Mouse (Mus musculus): Measurements from ENCODE around the gene Slfn3. TPM values are rescaled to one million over a fixed set of nuclear protein-coding genes. Genes with fewer than 3 reads are reported as not detected.
"Not testable (repeated sequence)": the region's sequence is repeated elsewhere in the genome, so short reads cannot be mapped to it uniquely, and the experiment has no call there.

Slfn3 gene
- polyA plus RNA-seq, 1 experiment from 2014 or later = 1.3 TPM

DNA sequence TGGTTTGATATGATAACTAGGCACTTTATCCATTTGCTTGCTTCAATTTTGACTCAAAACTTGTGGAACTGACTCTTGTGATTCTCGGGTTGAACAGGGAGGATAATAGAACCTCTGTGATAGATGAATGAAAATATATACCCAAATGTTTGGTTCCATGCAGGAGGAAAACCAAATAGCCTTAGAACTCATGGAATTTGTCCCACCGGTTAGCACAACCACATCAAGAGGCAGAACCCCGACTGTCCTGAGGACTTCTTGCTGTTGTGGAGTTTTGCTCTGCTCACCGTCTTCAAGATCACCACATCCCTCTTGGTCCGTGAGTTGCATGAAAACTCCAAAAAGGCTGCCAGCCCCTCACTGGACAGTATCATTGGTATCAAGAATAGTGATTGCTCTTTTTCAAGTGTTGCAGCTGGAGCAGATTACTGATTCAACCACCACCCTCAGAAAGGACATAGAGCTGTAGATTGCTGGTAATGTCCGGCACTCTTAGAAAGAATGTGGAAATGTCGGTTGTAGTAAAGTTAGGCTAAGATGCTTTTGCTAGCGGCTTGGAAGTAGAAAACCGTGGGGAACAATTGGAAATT, 34.3 kb downstream of the Slfn3 start:
- ATAC-seq (ENCODE audit: insufficient number of reproducible peaks, insufficient read depth, low FRiP score, low TSS enrichment, low read depth) = no peak
- no peaks in the 10 kb centered on the region for H3K9me3 ChIP-seq
- H3K4me2 ChIP-seq = no peak overlapping the region
- no peaks in the 10 kb centered on the region for H3K4me1 ChIP-seq
- no peak overlapping the region for H3K4me3 ChIP-seq
- 0 out of 2 replicates have a peak, but pooled peaks cover 6% of the 10 kb centered on the region for H3K27me3 ChIP-seq
- no peaks in the 10 kb centered on the region for H3K36me3 ChIP-seq
- H3K27ac ChIP-seq = no peak overlapping the region
- H3K9ac ChIP-seq = no peak overlapping the region
- WGBS = 84% methylated on average over 9 of the region's 9 CpGs

DNA sequence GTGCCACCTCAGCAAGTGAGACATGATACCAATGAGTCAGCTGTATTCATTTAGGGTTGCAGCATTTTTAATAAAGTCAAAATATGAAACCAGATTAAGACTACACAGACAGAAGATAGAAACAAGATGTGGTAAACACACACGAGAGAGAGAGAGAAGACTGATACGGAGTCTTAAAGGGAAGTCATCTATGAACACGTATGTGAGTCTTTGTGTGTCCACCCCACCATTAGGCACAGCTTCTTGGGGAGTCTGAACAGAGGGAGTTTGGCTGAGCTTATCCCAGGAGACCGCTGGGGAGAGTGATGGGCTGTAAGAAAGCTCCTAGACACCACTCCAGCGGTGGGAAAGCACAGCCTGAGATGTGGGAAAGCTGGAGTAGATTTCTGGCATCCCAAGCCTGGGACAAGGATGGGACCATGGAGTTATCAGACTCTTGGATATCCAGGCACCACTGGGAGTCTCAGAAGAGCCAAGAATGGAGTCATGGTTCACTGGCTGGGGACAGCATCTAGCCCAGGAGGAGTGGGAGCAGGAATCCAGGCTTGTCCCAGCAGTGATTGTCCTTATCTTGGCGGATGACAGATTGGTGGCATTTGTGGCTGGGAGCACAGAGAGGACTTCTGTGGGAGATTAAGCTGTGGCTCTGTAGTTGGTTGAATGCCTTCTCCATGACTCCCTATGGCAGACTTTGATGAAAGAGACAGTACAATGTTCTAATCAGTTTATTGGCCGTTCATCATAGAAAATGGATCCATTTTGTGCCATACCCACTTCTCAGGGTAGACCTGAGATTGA, 37.0 kb downstream of the Slfn3 start:
- WGBS = 76% methylated on average over 7 of the region's 7 CpGs
- ATAC-seq (ENCODE audit: insufficient number of reproducible peaks, insufficient read depth, low FRiP score, low TSS enrichment, low read depth) = no peak
- H3K36me3 ChIP-seq = no peaks in the 10 kb centered on the region
- no peak overlapping the region for H3K4me3 ChIP-seq
- H3K4me1 ChIP-seq = no peaks in the 10 kb centered on the region
- 0 out of 2 replicates have a peak, but pooled peaks cover 6% of the 10 kb centered on the region for H3K27me3 ChIP-seq
- H3K27ac ChIP-seq = no peak overlapping the region
- H3K9ac ChIP-seq = no peak overlapping the region
- no peaks in the 10 kb centered on the region for H3K9me3 ChIP-seq
- no peak overlapping the region for H3K4me2 ChIP-seq

DNA sequence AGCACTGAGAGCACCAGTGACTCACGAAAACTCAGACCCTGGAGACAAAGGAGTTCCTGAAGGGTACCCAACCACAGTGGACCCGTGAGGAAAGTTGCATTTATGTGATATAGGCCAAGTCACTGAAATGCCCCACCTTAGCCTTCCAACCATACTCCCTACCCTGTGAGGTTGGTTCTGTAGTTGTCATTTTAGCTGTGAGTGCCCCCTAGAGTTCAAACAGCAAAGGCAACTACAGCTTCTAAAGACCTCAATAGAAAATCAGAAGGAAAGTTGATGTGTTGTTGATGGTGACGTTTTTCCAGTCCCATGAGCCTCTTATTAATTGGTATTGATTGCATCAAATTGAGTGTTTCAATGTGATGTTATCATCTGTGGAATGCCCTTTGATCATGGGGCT, 39.8 kb downstream of the Slfn3 start:
- Histone ChIP-seq H3K36me3 (no peaks in the 10 kb centered on the region), H3K27ac (no peak overlapping the region), H3K4me3 (no peak overlapping the region), H3K9me3 (no peaks in the 10 kb centered on the region), H3K4me1 (no peaks in the 10 kb centered on the region), H3K4me2 (no peak overlapping the region), H3K27me3 (0 out of 2 replicates have a peak, but pooled peaks cover 6% of the 10 kb centered on the region), H3K9ac (no peak overlapping the region)
- WGBS = 66% methylated on average over 3 of the region's 3 CpGs
- ATAC-seq (ENCODE audit: insufficient number of reproducible peaks, insufficient read depth, low FRiP score, low TSS enrichment, low read depth) = no peak

DNA sequence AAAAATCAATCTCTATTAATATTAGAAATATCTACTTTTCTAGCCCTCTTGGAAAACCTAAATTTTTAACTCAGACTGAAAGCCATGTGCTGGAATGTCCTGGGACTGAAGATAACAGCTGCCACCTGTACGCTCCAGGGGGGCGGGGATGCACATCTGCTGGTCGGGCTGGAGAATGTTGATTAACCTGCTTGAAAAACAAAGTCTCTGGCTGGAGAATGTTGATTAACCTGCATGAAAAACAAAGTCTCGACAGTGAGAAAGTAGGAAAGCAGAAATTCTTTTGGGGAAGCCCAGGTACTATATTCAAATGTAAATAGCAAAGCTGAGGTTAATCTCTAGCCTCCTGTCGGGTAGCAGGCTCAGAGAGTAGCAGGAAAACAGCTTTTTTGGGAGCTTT, 42.5 kb downstream of the Slfn3 start:
- not testable (repeated sequence) for H3K4me2 ChIP-seq; H3K4me3 ChIP-seq; H3K36me3 ChIP-seq; H3K9me3 ChIP-seq; H3K9ac ChIP-seq; ATAC-seq (ENCODE audit: insufficient number of reproducible peaks, insufficient read depth, low FRiP score, low TSS enrichment, low read depth); H3K27me3 ChIP-seq; H3K27ac ChIP-seq; H3K4me1 ChIP-seq
- 32% methylated on average over 5 of the region's 5 CpGs for WGBS

DNA sequence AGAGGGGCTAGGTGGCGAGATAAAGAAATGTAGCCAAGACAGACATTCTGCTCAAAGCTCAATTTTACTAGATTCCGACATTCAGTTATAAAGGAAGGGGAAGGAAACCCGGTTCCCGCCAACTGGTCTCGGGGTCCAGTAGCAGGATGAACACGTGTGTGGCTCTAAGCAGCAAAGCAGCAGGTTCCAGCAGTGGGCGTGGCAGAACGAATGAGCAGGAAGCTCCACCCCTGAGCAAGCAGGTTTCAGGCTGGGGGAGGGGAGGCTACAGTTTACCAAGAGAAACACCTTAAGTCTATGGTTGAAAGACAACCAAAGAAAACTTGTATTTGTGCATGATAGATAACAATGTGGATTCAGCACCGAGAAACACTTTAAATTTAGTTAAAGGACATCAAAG, 46.3 kb downstream of the Slfn3 start:
- WGBS = 81% methylated on average over 9 of the region's 9 CpGs
- H3K9ac ChIP-seq; H3K4me1 ChIP-seq; H3K4me3 ChIP-seq; H3K27ac ChIP-seq; H3K27me3 ChIP-seq; ATAC-seq (ENCODE audit: insufficient number of reproducible peaks, insufficient read depth, low FRiP score, low TSS enrichment, low read depth); H3K36me3 ChIP-seq; H3K9me3 ChIP-seq; H3K4me2 ChIP-seq: not testable (repeated sequence)

DNA sequence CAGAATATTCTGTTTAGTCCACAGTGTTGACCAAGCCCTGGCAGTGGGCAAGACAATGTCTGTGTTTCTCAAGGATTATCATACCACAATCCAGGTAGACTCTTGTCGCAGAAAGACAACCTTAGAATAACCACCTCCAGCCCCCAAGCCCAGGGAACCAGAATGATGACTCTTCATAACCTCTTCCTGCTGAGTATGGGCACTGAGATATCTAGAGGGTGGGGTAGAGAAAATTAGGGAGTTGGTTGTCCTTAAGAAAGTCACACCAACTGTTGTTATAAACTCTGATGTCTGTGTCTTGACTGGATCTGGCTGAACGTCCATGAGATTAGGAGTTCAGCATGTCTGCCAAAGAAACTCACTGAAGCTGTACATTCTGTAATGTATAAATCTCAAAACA, 47.3 kb downstream of the Slfn3 start:
- Histone ChIP-seq H3K4me3 (no peak overlapping the region), H3K9ac (no peak overlapping the region), H3K4me2 (no peak overlapping the region), H3K9me3 (no peaks in the 10 kb centered on the region), H3K4me1 (no peaks in the 10 kb centered on the region), H3K36me3 (no peaks in the 10 kb centered on the region), H3K27ac (no peak overlapping the region), H3K27me3 (no peaks in the 10 kb centered on the region)
- no peak for ATAC-seq (ENCODE audit: insufficient number of reproducible peaks, insufficient read depth, low FRiP score, low TSS enrichment, low read depth)
- 89% methylated on average over 2 of the region's 2 CpGs for WGBS

DNA sequence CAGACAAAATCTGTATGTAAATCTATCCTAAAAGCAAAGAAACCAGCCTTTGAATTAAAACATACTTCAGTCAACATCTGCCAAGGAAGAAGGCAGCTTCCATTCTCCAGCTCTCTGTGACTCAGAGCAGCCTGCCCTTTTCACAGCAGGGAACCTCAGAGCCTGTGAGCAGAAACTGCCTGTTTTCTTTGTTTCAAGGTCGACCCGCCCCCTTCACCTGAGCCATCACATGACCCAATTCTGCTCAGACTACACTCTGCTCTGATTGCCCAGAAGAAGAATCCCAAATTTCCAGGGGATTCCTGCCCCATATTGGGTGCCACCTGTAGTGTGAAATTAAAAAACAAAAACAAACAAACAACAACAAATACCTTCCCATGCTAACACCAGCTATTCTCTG, 48.7 kb downstream of the Slfn3 start:
- no peak for ATAC-seq (ENCODE audit: insufficient number of reproducible peaks, insufficient read depth, low FRiP score, low TSS enrichment, low read depth)
- 15% methylated on average over 2 of the region's 2 CpGs for WGBS
- Histone ChIP-seq H3K36me3 (no peaks in the 10 kb centered on the region), H3K9ac (no peak overlapping the region), H3K27me3 (no peaks in the 10 kb centered on the region), H3K4me3 (no peak overlapping the region), H3K27ac (no peak overlapping the region), H3K9me3 (no peaks in the 10 kb centered on the region), H3K4me1 (no peaks in the 10 kb centered on the region), H3K4me2 (no peak overlapping the region)

DNA sequence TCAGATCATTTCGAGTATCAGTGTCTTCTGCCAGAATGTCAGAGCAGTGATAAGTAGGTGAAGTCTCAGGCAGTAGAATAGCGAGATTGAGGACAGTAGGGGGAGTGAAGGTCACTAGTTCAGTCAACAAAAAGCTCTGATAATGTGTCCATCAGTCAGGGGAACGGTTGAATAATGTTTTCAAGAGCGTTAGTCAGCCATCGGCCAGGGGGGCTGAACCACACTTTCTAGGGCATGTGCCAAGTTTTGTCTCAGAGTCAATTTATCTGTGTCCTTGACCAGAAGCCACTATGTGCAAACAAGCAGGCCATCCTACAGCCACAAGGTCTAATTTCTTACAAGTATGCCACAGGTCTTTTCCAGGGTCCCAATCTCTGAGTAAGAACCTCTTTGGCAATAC, 66.1 kb downstream of the Slfn3 start:
- not testable (repeated sequence) for H3K9ac ChIP-seq; H3K9me3 ChIP-seq; H3K27me3 ChIP-seq; H3K36me3 ChIP-seq; ATAC-seq (ENCODE audit: insufficient number of reproducible peaks, insufficient read depth, low FRiP score, low TSS enrichment, low read depth); H3K4me3 ChIP-seq; H3K4me2 ChIP-seq; H3K4me1 ChIP-seq; H3K27ac ChIP-seq
- 71% methylated on average over 5 of the region's 5 CpGs for WGBS

DNA sequence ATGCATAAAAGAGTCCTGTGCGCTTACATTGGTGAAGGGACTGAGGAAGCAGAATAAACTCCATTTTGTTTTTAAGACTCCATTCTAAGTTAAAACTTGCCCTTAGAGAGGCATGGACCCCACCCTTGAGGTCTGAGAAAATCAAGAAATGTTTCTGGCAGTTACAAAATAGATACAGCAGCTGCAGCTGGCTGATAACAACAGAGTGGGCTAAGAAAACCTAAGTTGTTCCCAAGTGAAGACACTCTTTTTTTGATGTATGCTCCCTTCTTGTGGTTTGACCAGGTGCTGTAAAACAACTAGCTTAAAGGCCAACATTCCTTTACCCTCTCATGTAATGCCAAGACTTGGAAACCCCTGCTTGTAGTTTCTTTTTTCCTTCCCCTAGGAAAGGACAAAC, 71.5 kb downstream of the Slfn3 start:
- Histone ChIP-seq H3K4me1 (no peaks in the 10 kb centered on the region), H3K4me2 (no peak overlapping the region), H3K4me3 (no peak overlapping the region), H3K9me3 (no peaks in the 10 kb centered on the region), H3K36me3 (no peaks in the 10 kb centered on the region), H3K27me3 (no peaks in the 10 kb centered on the region), H3K27ac (no peak overlapping the region), H3K9ac (no peak overlapping the region)
- ATAC-seq (ENCODE audit: insufficient number of reproducible peaks, insufficient read depth, low FRiP score, low TSS enrichment, low read depth) = no peak
- WGBS = 96% methylated on average over 1 of the region's 1 CpGs

DNA sequence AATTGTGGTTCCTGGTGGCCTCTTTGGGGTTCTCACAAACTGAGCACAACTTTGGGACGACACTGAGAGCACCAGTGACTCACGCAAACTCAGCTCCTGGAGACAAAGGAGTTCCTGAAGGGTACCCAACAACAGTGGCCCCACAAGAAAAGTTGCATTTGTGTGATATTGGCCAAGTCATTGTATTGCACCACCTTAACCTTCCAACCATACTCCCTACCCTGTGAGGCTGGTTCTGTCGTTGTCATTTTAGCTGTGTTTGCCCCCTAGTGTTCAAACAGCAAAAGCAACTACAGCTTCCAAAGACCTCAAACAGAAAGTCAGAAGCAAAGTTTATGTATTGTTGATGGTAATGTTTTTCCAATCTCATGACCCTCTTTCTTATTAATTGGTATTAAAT, 72.0 kb downstream of the Slfn3 start:
- Histone ChIP-seq H3K4me2 (no peak overlapping the region), H3K9ac (no peak overlapping the region), H3K36me3 (no peaks in the 10 kb centered on the region), H3K9me3 (no peaks in the 10 kb centered on the region), H3K4me3 (no peak overlapping the region), H3K4me1 (no peaks in the 10 kb centered on the region), H3K27ac (no peak overlapping the region), H3K27me3 (no peaks in the 10 kb centered on the region)
- 55% methylated on average over 3 of the region's 3 CpGs for WGBS
- ATAC-seq (ENCODE audit: insufficient number of reproducible peaks, insufficient read depth, low FRiP score, low TSS enrichment, low read depth) = no peak

All from embryonic facial prominence, embryonic 13.5 days (tissue).